Mouse (Mus musculus): ENCODE data around the gene Pank3. TPM values are rescaled to one million over a fixed set of nuclear protein-coding genes. Genes with fewer than 3 reads are reported as not detected.

Gene Pank3
- polyA plus RNA-seq, 1 experiment from 2014 or later, result 39.6 TPM

DNA sequence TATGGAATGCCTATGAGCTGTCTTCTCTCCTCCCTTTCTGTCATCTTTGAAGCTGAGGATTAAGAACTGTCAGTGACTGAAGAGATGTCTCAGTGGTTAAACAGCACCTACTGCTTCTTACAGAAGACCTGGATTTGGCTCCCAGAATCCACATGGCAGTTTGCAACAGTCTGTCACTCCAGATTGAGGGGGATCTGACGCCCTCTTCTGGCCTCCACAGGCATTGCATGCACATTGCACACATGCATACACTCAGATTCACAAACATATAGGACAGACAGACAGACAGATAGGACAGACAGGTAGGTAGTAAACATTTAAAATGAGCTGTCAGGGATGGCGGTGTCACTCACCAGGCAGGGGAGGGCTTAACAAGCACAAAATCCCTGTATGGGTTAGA is 32.5 kb upstream of the Pank3 start:
- H3K9ac ChIP-seq (ENCODE audit: low read depth, low read length), result no peak overlapping the region
- no peaks in the 10 kb centered on the region; the same call in none of the 2 replicates for H3K4me1 ChIP-seq (replicated peaks; ENCODE audit: control insufficient read depth, insufficient read depth, low read length)
- no peak overlapping the region for H3K4me2 ChIP-seq (replicated peaks; ENCODE audit: low read depth)
- H3K27me3 ChIP-seq (replicated peaks; ENCODE audit: control insufficient read depth, insufficient read depth, low read length), result no peaks in the 10 kb centered on the region
- no peaks in the 10 kb centered on the region for H3K9me3 ChIP-seq (ENCODE audit: control insufficient read depth)
- H3K36me3 ChIP-seq (ENCODE audit: control insufficient read depth, insufficient read depth), result no peaks in the 10 kb centered on the region
- H3K4me3 ChIP-seq (ENCODE audit: low read depth, low read length), result no peak overlapping the region
- 78% methylated on average over 2 of the region's 2 CpGs for WGBS
- TF ChIP-seq CTCF (IDR thresholded peaks at IDR 0.05; ENCODE audit: low read depth), result peak; percentile 57; the same call in 1 of the 2 replicates
- ATAC-seq, result no peak
- H3K27ac ChIP-seq (ENCODE audit: low read depth, low read length), result no peak overlapping the region

DNA sequence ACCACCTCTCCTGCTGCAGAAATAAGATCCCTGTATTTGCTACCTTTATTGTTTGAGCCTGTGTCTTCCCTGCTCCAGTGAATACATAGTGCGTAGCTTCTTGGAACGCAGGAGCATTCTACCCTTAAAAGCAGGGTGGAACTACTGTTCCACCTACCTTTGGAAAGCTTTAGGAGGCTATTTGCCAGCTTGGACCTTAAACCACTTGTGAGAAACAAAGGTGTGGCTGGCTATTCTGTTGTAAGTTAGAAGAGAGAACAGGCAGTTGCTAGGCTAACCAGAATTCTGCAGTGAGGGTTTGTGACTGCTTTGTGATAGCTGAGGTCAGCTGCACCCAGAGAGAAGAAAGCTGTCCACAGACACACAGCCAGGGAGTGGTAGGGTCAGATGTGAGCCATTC is 32.0 kb upstream of the Pank3 start:
- H3K27me3 ChIP-seq (replicated peaks; ENCODE audit: control insufficient read depth, insufficient read depth, low read length), result no peaks in the 10 kb centered on the region
- no peak for TF ChIP-seq CTCF (IDR thresholded peaks at IDR 0.05; ENCODE audit: low read depth)
- no peaks in the 10 kb centered on the region for H3K9me3 ChIP-seq (ENCODE audit: control insufficient read depth)
- no peaks in the 10 kb centered on the region; the same call in none of the 2 replicates for H3K4me1 ChIP-seq (replicated peaks; ENCODE audit: control insufficient read depth, insufficient read depth, low read length)
- H3K9ac ChIP-seq (ENCODE audit: low read depth, low read length), result no peak overlapping the region
- H3K4me3 ChIP-seq (ENCODE audit: low read depth, low read length), result no peak overlapping the region
- WGBS, result 74% methylated on average over 2 of the region's 2 CpGs
- no peak overlapping the region for H3K4me2 ChIP-seq (replicated peaks; ENCODE audit: low read depth)
- no peaks in the 10 kb centered on the region for H3K36me3 ChIP-seq (ENCODE audit: control insufficient read depth, insufficient read depth)
- no peak for ATAC-seq
- no peak overlapping the region for H3K27ac ChIP-seq (ENCODE audit: low read depth, low read length)

DNA sequence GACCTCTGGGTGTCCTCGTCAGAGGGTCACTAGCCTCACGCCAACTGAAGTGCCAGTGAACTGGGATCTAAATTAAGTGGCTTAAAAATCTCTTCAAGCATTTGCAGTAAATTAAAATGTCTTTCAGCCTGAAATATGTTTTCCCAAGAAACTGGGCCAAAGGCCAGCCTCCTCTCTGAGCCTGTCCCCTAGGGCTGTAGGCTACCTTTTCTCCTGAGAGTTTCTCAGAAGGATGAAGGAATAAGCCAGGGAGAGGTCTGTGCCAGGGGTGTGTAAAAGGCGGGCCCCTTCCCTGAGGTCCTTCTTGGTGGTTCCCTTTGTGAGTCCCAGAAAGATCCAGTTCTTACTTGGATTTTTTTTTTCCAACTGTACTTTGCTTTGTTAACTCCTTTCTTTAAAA is 31.2 kb upstream of the Pank3 start:
- no peaks in the 10 kb centered on the region; the same call in none of the 2 replicates for H3K4me1 ChIP-seq (replicated peaks; ENCODE audit: control insufficient read depth, insufficient read depth, low read length)
- no peaks in the 10 kb centered on the region for H3K27me3 ChIP-seq (replicated peaks; ENCODE audit: control insufficient read depth, insufficient read depth, low read length)
- H3K9ac ChIP-seq (ENCODE audit: low read depth, low read length), result no peak overlapping the region
- ATAC-seq, result no peak
- H3K4me2 ChIP-seq (replicated peaks; ENCODE audit: low read depth), result no peak overlapping the region
- no peak overlapping the region for H3K4me3 ChIP-seq (ENCODE audit: low read depth, low read length)
- 75% methylated on average over 3 of the region's 3 CpGs for WGBS
- no peak overlapping the region for H3K27ac ChIP-seq (ENCODE audit: low read depth, low read length)
- TF ChIP-seq CTCF (IDR thresholded peaks at IDR 0.05; ENCODE audit: low read depth), result no peak
- H3K9me3 ChIP-seq (ENCODE audit: control insufficient read depth), result no peaks in the 10 kb centered on the region
- no peaks in the 10 kb centered on the region for H3K36me3 ChIP-seq (ENCODE audit: control insufficient read depth, insufficient read depth)

DNA sequence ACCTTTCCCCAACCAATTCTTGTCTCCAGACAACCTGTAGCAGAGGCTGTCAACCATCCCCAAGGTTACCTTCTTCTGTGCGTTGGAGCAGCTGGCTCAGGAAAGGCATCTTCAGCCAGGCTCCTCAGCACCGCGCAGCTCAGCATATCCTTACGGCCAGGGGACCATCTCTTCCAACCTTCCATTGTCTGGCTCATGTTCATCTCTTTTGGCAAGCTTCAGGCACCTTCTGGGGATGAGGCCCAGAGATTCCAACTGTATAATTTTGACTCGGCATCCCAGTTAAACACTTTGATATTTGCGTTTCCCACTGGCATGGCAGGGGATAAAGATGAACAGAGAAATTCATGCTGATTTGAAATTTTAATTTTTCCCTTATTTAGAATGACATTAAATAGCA is 25.7 kb upstream of the Pank3 start:
- no peak for TF ChIP-seq CTCF (IDR thresholded peaks at IDR 0.05; ENCODE audit: low read depth)
- Histone ChIP-seq H3K36me3 (ENCODE audit: control insufficient read depth, insufficient read depth) (no peaks in the 10 kb centered on the region), H3K9ac (ENCODE audit: low read depth, low read length) (no peak overlapping the region), H3K4me3 (ENCODE audit: low read depth, low read length) (no peak overlapping the region), H3K4me1 (replicated peaks; ENCODE audit: control insufficient read depth, insufficient read depth, low read length) (no peaks in the 10 kb centered on the region), H3K27me3 (replicated peaks; ENCODE audit: control insufficient read depth, insufficient read depth, low read length) (no peaks in the 10 kb centered on the region), H3K27ac (ENCODE audit: low read depth, low read length) (no peak overlapping the region), H3K4me2 (replicated peaks; ENCODE audit: low read depth) (no peak overlapping the region), H3K9me3 (ENCODE audit: control insufficient read depth) (no peaks in the 10 kb centered on the region)
- ATAC-seq, result no peak
- WGBS, result 94% methylated on average over 6 of the region's 6 CpGs

DNA sequence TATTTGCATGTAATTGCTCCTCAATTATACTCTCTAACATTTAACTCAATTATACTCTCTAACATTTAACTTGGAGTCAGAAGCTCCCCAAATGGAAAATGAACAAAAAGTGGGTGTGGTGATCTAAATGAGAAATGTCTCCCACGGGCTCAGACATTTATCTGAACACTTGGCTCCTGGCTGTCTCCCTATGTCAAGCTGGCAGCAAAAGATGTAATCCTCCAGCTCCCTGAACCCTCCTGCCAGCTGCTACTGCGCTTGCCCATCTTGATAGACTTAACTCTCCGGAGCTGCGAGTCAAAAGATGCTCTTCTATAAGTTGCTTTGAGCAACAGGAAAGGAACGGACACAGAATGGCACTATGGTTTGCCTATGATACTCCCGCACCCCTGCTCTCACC is 24.7 kb upstream of the Pank3 start:
- ATAC-seq, result no peak
- WGBS, result 91% methylated on average over 6 of the region's 6 CpGs

DNA sequence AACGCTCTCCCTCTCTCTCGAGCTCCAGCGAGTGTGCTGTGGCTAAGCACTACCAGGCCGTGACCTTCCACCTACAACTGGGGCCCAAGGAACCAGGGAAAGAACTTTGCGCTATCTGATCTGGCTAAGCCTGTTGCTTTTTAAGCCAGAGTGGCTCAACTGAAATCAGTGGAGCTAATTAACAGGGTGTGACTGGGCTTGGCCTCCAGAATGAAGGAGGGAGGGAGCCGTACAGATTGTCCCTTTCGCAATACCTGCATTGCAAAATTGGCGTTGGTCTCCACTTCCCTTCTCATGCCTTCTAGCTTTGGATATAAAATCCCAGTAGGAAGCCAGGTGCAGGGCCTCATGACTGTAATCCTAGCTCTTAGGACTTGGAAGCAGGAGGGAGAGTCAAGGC is 18.7 kb upstream of the Pank3 start:
- 32% methylated on average over 8 of the region's 8 CpGs for WGBS
- Histone ChIP-seq H3K4me3 (ENCODE audit: low read depth, low read length) (no peak overlapping the region), H3K4me2 (replicated peaks; ENCODE audit: low read depth) (no peak overlapping the region), H3K27me3 (replicated peaks; ENCODE audit: control insufficient read depth, insufficient read depth, low read length) (no peaks in the 10 kb centered on the region), H3K27ac (ENCODE audit: low read depth, low read length) (peak overlapping the region; percentile 85), H3K9ac (ENCODE audit: low read depth, low read length) (no peak overlapping the region), H3K4me1 (replicated peaks; ENCODE audit: control insufficient read depth, insufficient read depth, low read length) (0 out of 2 replicates have a peak, but pooled peaks cover 3% of the 10 kb centered on the region), H3K9me3 (ENCODE audit: control insufficient read depth) (no peaks in the 10 kb centered on the region), H3K36me3 (ENCODE audit: control insufficient read depth, insufficient read depth) (no peaks in the 10 kb centered on the region)
- ATAC-seq, result peak; percentile 92
- no peak for TF ChIP-seq CTCF (IDR thresholded peaks at IDR 0.05; ENCODE audit: low read depth)

More for the DNA sequence above, 24.7 kb upstream of the Pank3 start:
- Histone ChIP-seq H3K4me3 (ENCODE audit: low read depth, low read length) (no peak overlapping the region), H3K9me3 (ENCODE audit: control insufficient read depth) (no peaks in the 10 kb centered on the region), H3K4me2 (replicated peaks; ENCODE audit: low read depth) (no peak overlapping the region), H3K4me1 (replicated peaks; ENCODE audit: control insufficient read depth, insufficient read depth, low read length) (0 out of 2 replicates have a peak, but pooled peaks cover 3% of the 10 kb centered on the region), H3K27me3 (replicated peaks; ENCODE audit: control insufficient read depth, insufficient read depth, low read length) (no peaks in the 10 kb centered on the region), H3K9ac (ENCODE audit: low read depth, low read length) (no peak overlapping the region), H3K36me3 (ENCODE audit: control insufficient read depth, insufficient read depth) (no peaks in the 10 kb centered on the region), H3K27ac (ENCODE audit: low read depth, low read length) (no peak overlapping the region)
- no peak for TF ChIP-seq CTCF (IDR thresholded peaks at IDR 0.05; ENCODE audit: low read depth)

DNA sequence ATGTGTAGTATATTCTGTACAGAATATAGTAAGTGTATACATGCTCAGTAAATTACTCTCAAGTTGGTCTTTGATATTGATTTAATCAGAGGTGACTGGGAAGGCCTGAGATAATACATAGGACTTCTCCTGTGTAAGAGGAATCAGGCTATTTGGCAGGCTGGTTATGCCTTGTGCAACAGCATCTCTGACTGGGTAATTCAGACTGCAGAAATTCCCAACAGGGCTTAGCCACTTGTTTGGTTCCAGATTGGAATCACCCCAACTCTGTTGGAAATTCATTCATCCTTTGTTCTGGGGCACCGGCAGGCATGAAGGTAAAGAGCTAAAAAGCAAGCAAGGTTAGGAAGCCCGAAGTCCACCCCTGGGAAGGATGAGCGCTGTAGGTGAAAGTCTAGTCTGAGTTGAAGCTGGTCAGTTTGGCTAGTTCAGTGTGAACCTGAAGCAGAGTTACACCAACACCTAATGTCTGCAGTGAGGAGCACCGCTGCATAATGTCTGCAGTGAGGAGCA is 14.3 kb upstream of the Pank3 start:
- no peaks in the 10 kb centered on the region for H3K27me3 ChIP-seq (replicated peaks; ENCODE audit: control insufficient read depth, insufficient read depth, low read length)
- TF ChIP-seq CTCF (IDR thresholded peaks at IDR 0.05; ENCODE audit: low read depth), result no peak
- no peak for ATAC-seq
- no peaks in the 10 kb centered on the region for H3K9me3 ChIP-seq (ENCODE audit: control insufficient read depth)
- no peaks in the 10 kb centered on the region for H3K36me3 ChIP-seq (ENCODE audit: control insufficient read depth, insufficient read depth)
- no peak overlapping the region for H3K9ac ChIP-seq (ENCODE audit: low read depth, low read length)
- H3K4me1 ChIP-seq (replicated peaks; ENCODE audit: control insufficient read depth, insufficient read depth, low read length), result no peaks in the 10 kb centered on the region; the same call in 1 of the 2 replicates
- 77% methylated on average over 4 of the region's 4 CpGs for WGBS
- H3K4me2 ChIP-seq (replicated peaks; ENCODE audit: low read depth), result no peak overlapping the region
- H3K27ac ChIP-seq (ENCODE audit: low read depth, low read length), result peak overlapping the region; percentile 80
- no peak overlapping the region for H3K4me3 ChIP-seq (ENCODE audit: low read depth, low read length)
